Mouse (Mus musculus) G1E (cell line): ENCODE data around the gene Ndufa13.

Source experiments
- CTCF ChIP-seq: IDR thresholded peaks from 2 replicates; pipeline ENCODE4 v1.5.1; 2012; ENCODE audit warnings: low read depth, low read length, inconsistent platforms, mixed read lengths
- GATA1 ChIP-seq: IDR thresholded peaks from 2 replicates; pipeline ENCODE4 v1.6.1; 2012; ENCODE audit warnings: borderline replicate concordance, low read length, inconsistent platforms, mixed read lengths
- GATA2 ChIP-seq: IDR thresholded peaks from 2 replicates; pipeline ENCODE4 v1.6.1; 2012; ENCODE audit warnings: low read depth, low read length, inconsistent platforms, borderline replicate concordance
- POLR2AphosphoS5 ChIP-seq: IDR thresholded peaks from 2 replicates; pipeline ENCODE4 v1.6.1; 2012; ENCODE audit warnings: low read depth, low read length, inconsistent platforms; ENCODE audit not compliant: insufficient replicate concordance
- TAL1 ChIP-seq: conservative IDR thresholded peaks from 2 replicates; pipeline ENCODE4 v1.6.1; 2012; ENCODE audit warnings: low read depth, low read length, inconsistent platforms, mixed read lengths

GRCm38 (mm10) chr8:69921141-69921540, 18.8 kb upstream of the Ndufa13 start:
- TF ChIP-seq CTCF (no peak), POLR2AphosphoS5 (no peak), GATA2 (no peak), TAL1 (no peak), GATA1 (no peak)
